Mouse (Mus musculus) testis, postnatal 14 days (tissue): ENCODE results near the gene Alcam.

Experiments used
- DNase-seq: peaks from one replicate; pipeline ENCODE4 v3.0.0; 2021; ENCODE audit warnings: low spot score

Gene Alcam

DNA sequence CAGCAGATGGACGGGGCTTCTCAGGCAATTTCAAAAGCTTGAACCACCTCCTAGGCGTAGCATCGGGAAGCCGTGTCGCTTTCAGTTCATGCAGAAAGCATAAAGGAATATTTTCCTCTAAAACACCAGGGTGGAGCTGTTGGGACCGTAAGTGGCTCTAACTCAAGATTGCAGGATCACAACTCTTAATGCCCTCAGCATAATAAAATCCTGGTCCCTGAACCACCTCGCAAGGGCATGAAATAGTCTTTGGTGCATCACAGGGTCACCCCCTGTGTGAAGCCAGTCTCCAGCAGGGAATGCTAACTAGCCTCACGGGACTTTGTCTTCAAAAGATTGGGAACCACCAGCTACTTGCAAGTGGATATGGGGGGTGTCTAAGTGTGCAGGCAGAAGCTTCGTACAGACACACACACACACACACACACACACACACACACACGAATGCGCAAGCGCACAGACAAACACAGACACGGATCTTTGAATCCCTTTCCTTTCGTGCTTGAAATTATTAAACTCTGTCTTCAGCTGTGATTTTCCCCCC is at the start of gene Alcam:
Gene Alcam, minus strand, starts transcription at position 104 of the 544 bp plus-strand sequence.
- peak; percentile 15 for DNase-seq

DNA sequence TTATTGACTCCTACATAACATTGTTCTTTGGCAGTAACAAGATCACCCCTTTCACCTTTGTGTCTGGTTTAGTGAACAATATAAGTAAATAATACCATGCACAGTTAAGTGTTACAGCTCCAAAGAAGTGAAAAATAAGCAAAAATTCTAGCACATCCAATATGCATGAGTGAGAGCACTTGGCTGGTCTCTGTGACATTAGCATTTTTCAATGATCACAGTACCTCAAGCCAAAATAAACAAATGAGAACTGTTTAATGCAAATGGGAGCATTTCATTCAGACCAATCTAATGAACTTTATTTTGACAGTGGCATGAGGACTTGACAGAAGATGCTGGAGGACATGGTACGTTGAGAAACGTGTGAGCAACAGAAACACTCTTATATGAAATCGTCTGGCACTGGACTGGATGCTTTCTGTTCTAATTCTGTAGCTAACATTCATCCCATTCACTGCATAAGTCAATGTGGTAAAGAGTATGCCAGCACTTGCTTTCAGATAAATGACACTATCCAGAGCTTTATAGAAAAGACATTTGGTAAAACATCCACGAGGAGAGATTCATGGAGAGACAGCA is 45.0 kb upstream of the Alcam start:
- DNase-seq, result no peak

DNA sequence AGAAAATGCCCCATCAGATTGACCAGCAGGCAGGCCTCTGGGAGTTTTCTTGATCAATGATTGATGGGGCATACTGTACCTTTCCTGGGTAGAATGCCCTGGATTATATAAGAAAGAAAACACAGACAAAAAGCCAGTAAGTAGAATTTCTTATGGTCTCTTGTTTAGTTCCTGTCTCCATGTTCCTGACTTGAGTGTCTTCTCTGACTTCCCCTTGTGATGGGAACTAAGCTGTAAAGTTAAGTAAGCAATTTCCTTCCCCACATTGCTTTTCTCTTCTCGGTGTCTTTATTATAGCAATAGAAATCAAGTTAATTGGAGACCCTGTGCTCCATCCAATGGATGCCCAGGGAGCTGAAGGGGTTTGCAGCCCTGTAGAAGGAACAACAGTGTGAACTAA is 36.7 kb upstream of the Alcam start:
- no peak for DNase-seq

- DNase-seq, result no peak
Observed at GRCm38 (mm10) chr16:52474235-52474634, 20.4 kb upstream of the Alcam start.

GRCm38 (mm10) chr16:52473089-52473488 is 19.2 kb upstream of the Alcam start:
- no peak for DNase-seq

DNA sequence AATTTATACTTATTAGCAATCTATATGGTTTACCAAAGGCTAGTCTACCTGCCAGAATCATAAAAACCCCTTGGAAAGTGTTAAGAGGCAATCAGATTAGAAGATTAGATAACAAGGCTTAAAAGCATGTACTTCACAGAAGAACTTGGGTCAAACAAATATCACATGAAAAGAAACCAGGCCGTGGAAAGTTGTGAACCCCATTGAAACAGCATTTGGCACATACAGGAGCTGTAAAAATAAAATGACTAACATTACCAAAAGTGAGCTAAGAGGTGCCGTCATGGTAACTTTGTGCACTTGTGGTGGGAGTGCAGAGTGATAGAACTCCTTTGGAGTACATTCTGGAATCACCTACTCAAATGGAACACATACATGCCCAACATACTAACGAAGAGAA is 18.8 kb upstream of the Alcam start:
- DNase-seq, result no peak

DNA sequence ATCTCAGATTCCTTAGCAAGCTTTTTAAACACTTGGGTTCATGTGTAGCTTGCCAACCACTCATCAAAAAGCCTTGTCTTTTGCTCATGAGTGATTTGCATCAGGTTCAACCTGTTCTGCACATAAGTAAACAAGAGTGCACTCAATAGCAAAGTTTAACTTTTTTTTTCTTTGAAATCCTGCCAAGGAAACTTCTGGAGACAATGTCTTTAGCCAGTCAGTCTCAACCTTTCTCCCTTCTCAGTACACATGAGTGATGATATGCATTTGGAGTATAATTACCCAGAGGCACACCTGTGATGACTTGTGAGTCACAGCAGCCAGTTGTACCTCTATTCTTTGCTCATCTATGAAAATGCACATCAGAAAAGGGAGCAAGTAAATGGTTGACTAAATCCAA is 18.2 kb upstream of the Alcam start:
- no peak for DNase-seq

DNA sequence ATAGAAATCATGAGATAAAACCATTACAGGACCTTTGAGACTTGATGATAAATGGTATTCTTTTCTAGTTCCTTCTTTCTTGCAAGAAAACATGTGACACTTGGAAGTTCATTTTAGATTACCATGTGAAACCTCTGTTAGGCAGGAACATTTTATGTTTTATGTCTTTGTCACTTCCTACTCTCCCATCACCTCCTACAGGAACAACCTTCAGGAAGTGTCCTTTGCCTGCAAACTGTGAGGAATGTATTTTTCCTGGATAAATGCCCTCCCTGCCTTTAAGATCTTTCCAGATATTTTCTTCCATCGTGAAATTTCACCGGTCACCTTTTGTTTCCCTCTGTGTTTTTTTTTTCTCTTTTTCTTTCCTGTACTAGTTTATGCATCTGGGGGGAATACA is 17.0 kb upstream of the Alcam start:
- DNase-seq, result no peak

DNA sequence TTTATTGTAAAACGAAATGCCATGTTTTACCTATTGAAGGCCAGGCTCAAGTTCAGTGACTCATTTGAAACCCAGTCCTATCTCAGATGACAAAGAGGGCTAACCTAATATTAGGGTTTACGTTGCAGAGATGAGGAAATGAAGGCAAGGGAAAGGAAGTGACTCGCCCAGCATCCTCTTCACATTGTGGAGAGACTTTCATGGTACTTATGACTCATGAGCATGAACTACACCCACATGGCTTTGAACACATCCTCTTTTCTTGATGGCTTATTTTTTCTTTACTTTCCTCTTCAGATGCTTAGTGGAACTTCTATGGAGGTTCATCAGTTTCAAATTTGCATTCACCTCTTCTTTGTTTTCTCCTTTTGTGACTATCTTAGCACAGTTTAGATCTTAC is 16.4 kb upstream of the Alcam start:
- no peak for DNase-seq

GRCm38 (mm10) chr16:52468426-52468825 is 14.6 kb upstream of the Alcam start:
- DNase-seq, result no peak

DNA sequence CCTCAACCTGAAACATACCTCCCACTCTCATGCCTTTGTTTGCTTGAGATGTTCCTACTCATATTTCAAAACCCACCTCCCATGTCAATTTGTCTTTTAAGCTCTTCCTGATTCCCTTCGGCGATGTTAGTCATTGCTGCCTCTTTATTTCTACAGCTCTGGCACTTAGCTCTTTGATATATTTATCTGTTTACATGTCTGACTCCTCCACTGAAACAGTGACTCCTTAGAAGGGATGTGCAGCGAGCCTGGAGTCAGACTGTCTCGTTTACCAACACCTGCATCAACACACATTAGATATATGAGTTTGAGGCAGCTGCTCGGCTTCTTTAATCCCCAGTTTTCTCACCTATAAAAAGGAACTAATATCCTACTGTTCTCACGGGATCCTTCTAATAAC is 12.9 kb upstream of the Alcam start:
- DNase-seq, result no peak

- DNase-seq, result no peak
Observed at GRCm38 (mm10) chr16:52464597-52464996, 10.7 kb upstream of the Alcam start.

GRCm38 (mm10) chr16:52452862-52453715 is 785 bp downstream of the Alcam start:
- peak; percentile 96 for DNase-seq

DNA sequence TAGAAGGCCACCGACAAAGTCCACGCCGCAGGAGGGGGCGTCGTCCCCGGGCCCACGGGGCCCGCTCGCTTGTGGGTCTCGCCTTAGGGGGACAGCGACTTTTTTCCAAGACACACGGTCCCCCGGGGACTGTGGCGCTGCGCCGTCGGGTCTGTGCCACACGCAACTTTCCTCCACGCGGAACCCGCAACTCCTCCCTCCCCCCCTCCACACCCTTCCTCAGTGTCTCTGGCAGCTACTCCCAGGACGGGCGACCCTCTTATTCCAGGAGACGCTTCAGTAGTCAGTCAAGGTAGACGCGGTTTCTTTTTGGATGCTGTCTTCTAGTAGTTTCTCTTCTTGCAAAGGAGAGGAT is 1.4 kb downstream of the Alcam start:
- no peak for DNase-seq

- peak; percentile 24 for DNase-seq
Observed at GRCm38 (mm10) chr16:52451786-52452476, 1.9 kb downstream of the Alcam start.

GRCm38 (mm10) chr16:52451101-52451785 is 2.6 kb downstream of the Alcam start:
- DNase-seq, result no peak

- peak; percentile 21 for DNase-seq
Observed at GRCm38 (mm10) chr16:52450245-52451100, 3.4 kb downstream of the Alcam start.

DNA sequence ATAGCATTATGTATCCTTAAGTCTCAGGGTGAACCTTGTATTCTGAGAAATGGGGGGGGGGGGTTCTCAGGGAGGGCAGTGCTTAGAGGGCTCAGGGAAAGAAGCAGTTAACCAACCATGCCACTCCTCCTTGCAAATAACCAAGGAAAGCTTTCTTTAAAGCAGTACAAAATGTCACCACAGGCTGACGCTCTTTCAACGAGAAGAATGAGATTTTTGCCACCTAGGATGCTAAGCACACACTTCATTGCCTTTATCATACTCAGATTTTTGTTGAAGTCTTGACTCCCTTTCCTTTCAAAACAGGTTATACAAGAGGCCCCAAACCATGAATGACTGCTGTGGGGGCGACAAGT is 4.0 kb downstream of the Alcam start:
- DNase-seq, result no peak

DNA sequence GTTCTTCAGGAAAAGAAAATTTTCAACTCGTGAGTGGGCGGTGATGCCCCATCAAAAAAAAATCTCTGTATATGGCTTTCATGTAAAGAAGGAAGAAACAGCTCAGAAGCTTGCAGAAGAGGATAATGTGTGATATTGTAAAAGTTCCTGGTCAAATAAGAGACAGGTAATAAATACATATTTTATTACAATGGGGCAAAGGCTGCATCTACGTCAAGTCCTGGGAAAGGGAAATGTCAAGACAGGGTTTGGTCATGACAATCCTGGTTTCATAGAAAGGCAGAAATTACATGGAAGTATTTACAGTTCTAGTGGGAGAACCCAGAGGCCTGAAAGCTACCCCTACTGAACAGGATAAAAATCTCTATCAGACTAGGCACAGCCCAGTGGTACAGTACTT is 7.9 kb downstream of the Alcam start:
- no peak for DNase-seq

- DNase-seq, result no peak
Observed at GRCm38 (mm10) chr16:52443635-52444505, 10.0 kb downstream of the Alcam start.
